Mouse (Mus musculus): ENCODE data around the gene Taar8a. TPM values are rescaled to one million over a fixed set of nuclear protein-coding genes. Genes with fewer than 3 reads are reported as not detected.
"Not testable (repeated sequence)": the region's sequence is repeated elsewhere in the genome, so short reads cannot be mapped to it uniquely, and the experiment has no call there.

Gene Taar8a
- polyA plus RNA-seq (2014; fragmentation: Nextera tagmentation; extraction: Ambion mirVana): not detected in 2 replicates

DNA sequence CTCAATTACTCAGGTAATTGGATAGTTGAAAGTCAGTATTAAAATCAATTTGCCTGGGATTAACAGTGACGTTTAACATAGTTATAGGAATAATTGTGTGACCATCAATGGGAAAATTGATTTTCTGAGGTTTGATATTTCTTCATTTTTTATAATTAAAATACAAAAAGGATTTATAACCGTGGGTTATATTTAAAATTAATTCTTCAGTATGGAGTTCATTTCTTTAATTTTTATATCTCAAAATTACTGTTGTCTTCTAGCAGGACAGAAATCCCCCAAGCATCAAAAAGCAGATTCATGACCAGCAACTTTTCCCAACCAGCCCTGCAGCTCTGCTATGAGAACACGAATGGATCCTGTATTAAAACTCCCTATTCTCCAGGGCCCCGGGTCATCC is at the start of gene Taar8a:
TSS of gene Taar8a (plus strand) at position 301 of the 400 bp plus-strand sequence.
- not testable (repeated sequence) for ATAC-seq (ENCODE audit: low FRiP score)
- WGBS: 84% methylated on average over 2 of the region's 4 CpGs

DNA sequence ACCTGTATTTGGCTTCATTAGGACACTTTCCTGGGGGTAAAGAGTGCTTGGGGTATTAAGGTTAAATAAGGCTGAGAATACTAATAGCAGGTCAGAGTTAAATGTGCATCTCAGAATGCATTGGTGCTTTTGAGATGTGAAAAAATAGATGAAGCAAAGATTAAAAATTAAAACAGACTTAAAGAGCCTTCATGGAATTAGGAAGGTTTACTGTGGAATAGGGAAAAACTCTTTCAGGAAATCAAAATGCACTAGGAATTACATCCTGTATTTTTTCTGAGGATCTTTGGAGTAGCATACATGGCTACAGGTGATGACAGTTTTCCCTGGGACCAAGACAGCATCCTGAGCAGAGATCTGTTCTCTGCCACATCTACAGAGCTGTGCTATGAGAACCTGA is 49.4 kb upstream of the Taar8a start, which contains the start of gene Taar7d:
TSS of gene Taar7d (plus strand) at position 301 of the 400 bp plus-strand sequence.
- no peak within 1 kb of the TSS for H3K4me2 ChIP-seq (replicated peaks)
- H3K9me3 ChIP-seq (ENCODE audit: control insufficient read depth, low read length): no peaks in the 10 kb centered on the region
- no peak within 1 kb of the TSS for H3K4me3 ChIP-seq (replicated peaks; ENCODE audit: low read length)
- H3K27ac ChIP-seq: no peak within 1 kb of the TSS
- H3K36me3 ChIP-seq (replicated peaks; ENCODE audit: control insufficient read depth, insufficient read depth): no peaks in the 10 kb centered on the region
- ATAC-seq (ENCODE audit: low FRiP score) (no peak), DNase-seq (ENCODE audit: low spot score) (no peak)
- no peak within 1 kb of the TSS for H3K9ac ChIP-seq
- H3K27me3 ChIP-seq (ENCODE audit: control insufficient read depth, insufficient read depth, low read length): no peaks in the 10 kb centered on the region
- H3K4me1 ChIP-seq (replicated peaks; ENCODE audit: control insufficient read depth, insufficient read depth, low read length): no peaks in the 10 kb centered on the region

More for the DNA sequence above, at the start of gene Taar8a:
- H3K36me3 ChIP-seq (replicated peaks; ENCODE audit: control insufficient read depth, insufficient read depth); H3K27me3 ChIP-seq (ENCODE audit: control insufficient read depth, insufficient read depth, low read length); H3K4me1 ChIP-seq (replicated peaks; ENCODE audit: control insufficient read depth, insufficient read depth, low read length); H3K9ac ChIP-seq; H3K4me3 ChIP-seq (replicated peaks; ENCODE audit: low read length); H3K27ac ChIP-seq; H3K9me3 ChIP-seq (ENCODE audit: control insufficient read depth, low read length); DNase-seq (ENCODE audit: low spot score); H3K4me2 ChIP-seq (replicated peaks): not testable (repeated sequence)

DNA sequence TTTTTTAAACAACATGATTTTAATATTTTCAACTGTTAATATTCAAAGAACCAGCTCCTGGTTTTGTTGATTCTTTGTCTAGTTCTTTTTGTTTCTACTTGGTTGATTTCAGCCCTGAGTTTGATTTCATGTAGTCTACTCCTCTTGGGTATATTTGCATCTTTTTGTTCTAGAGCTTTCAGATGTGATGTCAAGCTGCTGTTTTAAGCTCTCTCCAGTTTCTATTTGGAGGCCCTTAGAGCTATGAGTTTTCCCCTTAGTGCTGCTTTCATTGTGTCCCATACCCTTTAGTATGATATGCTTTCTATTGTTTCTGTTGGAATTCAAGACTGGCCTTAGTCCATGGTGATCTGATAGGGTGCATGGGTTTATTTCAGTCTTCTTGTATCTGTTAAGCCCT is 45.0 kb upstream of the Taar8a start:
- Histone ChIP-seq H3K9me3 (ENCODE audit: control insufficient read depth, low read length) (no peaks in the 10 kb centered on the region), H3K27me3 (ENCODE audit: control insufficient read depth, insufficient read depth, low read length) (no peaks in the 10 kb centered on the region), H3K36me3 (replicated peaks; ENCODE audit: control insufficient read depth, insufficient read depth) (no peaks in the 10 kb centered on the region), H3K9ac (no peak overlapping the region), H3K4me3 (replicated peaks; ENCODE audit: low read length) (no peak overlapping the region), H3K4me1 (replicated peaks; ENCODE audit: control insufficient read depth, insufficient read depth, low read length) (no peaks in the 10 kb centered on the region), H3K27ac (no peak overlapping the region), H3K4me2 (replicated peaks) (no peak overlapping the region)
- DNase-seq (ENCODE audit: low spot score) (no peak), ATAC-seq (ENCODE audit: low FRiP score) (no peak)

DNA sequence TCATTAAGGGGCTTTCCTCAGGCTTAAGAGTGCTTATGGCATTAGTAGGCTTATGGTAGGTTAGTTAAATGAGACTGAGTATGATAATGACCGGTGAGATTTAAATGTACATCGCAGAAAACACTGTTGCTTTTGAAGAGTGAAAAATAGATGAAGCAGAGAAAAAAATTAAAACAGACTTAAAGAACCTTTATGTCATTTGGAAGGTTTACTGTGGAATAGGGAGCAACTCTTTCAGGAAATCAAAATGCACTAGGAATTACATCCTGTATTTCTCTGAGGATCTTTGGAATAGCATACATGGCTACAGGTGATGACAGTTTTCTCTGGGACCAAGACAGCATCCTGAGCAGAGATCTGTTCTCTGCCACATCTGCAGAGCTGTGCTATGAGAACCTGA is 39.0 kb upstream of the Taar8a start, which contains the start of gene Taar7e:
TSS of gene Taar7e (plus strand) at position 301 of the 400 bp plus-strand sequence.
- H3K27ac ChIP-seq: no peak within 1 kb of the TSS
- no peak for DNase-seq (ENCODE audit: low spot score)
- H3K4me2 ChIP-seq (replicated peaks): no peak within 1 kb of the TSS
- no peaks in the 10 kb centered on the region for H3K36me3 ChIP-seq (replicated peaks; ENCODE audit: control insufficient read depth, insufficient read depth)
- H3K4me1 ChIP-seq (replicated peaks; ENCODE audit: control insufficient read depth, insufficient read depth, low read length): no peaks in the 10 kb centered on the region
- ATAC-seq (ENCODE audit: low FRiP score): no peak
- WGBS: 90% methylated on average over 2 of the region's 2 CpGs
- no peak within 1 kb of the TSS for H3K9ac ChIP-seq
- no peaks in the 10 kb centered on the region for H3K27me3 ChIP-seq (ENCODE audit: control insufficient read depth, insufficient read depth, low read length)
- H3K4me3 ChIP-seq (replicated peaks; ENCODE audit: low read length): no peak within 1 kb of the TSS
- no peaks in the 10 kb centered on the region for H3K9me3 ChIP-seq (ENCODE audit: control insufficient read depth, low read length)

DNA sequence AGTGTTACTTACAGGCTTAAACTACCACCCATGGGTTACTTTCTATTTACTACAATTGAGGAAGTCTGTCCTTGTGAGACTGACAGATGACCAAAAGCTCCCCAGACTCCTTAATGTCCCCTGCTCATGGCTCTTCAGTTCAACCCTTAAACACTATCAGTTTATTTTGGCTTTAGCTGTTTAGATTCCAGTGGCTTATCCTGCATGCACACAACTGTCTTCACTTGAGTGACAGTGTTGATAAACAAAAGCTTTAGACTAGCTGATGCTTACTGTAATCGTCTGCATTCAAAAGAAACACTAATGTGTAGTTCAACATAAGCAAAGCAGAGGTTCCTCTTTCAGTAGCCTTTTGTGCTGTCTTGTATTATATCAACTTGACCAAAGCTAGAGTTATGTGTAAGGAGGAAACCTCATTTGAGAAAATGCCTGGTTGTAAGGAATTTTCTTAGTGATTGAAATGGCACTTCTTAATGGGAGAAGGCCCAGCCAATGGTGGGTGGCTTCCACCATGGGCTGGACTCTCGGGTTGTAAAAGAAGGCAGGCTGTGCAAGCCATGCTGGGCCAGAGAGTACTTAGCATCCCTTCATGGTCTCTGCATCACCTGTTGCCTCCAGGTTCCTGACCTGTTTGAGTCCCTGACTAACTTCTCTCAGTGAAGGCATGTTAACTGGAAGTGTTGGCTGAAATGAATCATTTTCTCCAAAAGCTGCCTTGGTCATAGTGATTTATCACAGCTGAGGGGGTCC is 36.0 kb upstream of the Taar8a start:
- no peak overlapping the region for H3K4me2 ChIP-seq (replicated peaks)
- H3K9ac ChIP-seq: no peak overlapping the region
- H3K4me3 ChIP-seq (replicated peaks; ENCODE audit: low read length): no peak overlapping the region
- 79% methylated on average over 2 of the region's 2 CpGs for WGBS
- H3K27ac ChIP-seq: no peak overlapping the region
- ATAC-seq (ENCODE audit: low FRiP score) (no peak), DNase-seq (ENCODE audit: low spot score) (no peak)
- no peaks in the 10 kb centered on the region for H3K4me1 ChIP-seq (replicated peaks; ENCODE audit: control insufficient read depth, insufficient read depth, low read length)
- no peaks in the 10 kb centered on the region for H3K36me3 ChIP-seq (replicated peaks; ENCODE audit: control insufficient read depth, insufficient read depth)
- no peaks in the 10 kb centered on the region for H3K9me3 ChIP-seq (ENCODE audit: control insufficient read depth, low read length)
- no peaks in the 10 kb centered on the region for H3K27me3 ChIP-seq (ENCODE audit: control insufficient read depth, insufficient read depth, low read length)

DNA sequence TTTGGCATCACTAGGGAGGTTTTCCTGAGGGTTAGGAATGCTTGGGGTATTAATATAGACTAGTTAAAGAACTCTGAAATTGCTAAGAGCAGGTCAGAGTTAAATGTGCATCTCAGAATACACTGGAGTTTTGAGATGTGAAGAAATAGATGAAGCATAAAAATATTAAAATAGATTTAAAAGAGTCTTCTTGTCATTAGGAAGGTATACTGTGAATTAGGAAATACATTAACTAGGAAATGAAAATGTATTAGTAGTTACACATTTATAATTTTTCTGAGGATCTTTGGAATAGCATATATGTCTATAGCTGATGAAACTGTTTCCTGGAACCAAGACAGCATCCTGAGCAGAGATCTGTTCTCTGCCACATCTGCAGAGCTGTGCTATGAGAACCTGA is 27.1 kb upstream of the Taar8a start, which contains the start of gene Taar7f:
TSS of gene Taar7f (plus strand) at position 301 of the 400 bp plus-strand sequence.
- Histone ChIP-seq H3K9ac (no peak within 1 kb of the TSS), H3K27ac (no peak within 1 kb of the TSS), H3K4me3 (replicated peaks; ENCODE audit: low read length) (no peak within 1 kb of the TSS)

DNA sequence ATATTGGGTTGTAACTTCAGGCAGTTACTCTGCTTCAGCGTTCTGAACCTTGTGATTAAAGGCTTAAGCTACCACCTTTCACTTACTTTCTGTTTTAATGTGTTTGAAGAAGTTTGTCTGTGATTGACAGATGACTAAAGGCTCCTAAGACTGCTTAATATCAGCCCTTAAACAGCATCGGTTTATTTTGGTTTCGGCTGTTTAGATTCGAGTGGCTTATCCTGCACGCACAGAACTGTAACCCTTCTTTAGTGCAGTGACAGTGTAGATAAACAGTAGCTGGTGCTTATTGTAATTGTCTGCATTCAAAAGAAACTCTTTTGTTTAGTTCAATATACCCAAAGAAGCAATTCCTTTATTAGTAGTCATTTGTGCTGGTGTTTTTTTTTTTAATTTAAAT is 24.3 kb upstream of the Taar8a start:
- Histone ChIP-seq H3K36me3 (replicated peaks; ENCODE audit: control insufficient read depth, insufficient read depth) (no peaks in the 10 kb centered on the region), H3K4me2 (replicated peaks) (no peak overlapping the region), H3K4me1 (replicated peaks; ENCODE audit: control insufficient read depth, insufficient read depth, low read length) (no peaks in the 10 kb centered on the region), H3K4me3 (replicated peaks; ENCODE audit: low read length) (no peak overlapping the region), H3K9me3 (ENCODE audit: control insufficient read depth, low read length) (no peaks in the 10 kb centered on the region), H3K9ac (no peak overlapping the region), H3K27ac (no peak overlapping the region), H3K27me3 (ENCODE audit: control insufficient read depth, insufficient read depth, low read length) (no peaks in the 10 kb centered on the region)
- 87% methylated on average over 5 of the region's 5 CpGs for WGBS
- ATAC-seq (ENCODE audit: low FRiP score) (no peak), DNase-seq (ENCODE audit: low spot score) (no peak)

More for the DNA sequence above, 27.1 kb upstream of the Taar8a start, which contains the start of gene Taar7f:
- no peak within 1 kb of the TSS for H3K4me2 ChIP-seq (replicated peaks)
- H3K4me1 ChIP-seq (replicated peaks; ENCODE audit: control insufficient read depth, insufficient read depth, low read length): no peaks in the 10 kb centered on the region
- DNase-seq (ENCODE audit: low spot score) (no peak), ATAC-seq (ENCODE audit: low FRiP score) (no peak)
- H3K27me3 ChIP-seq (ENCODE audit: control insufficient read depth, insufficient read depth, low read length): no peaks in the 10 kb centered on the region
- no peaks in the 10 kb centered on the region for H3K36me3 ChIP-seq (replicated peaks; ENCODE audit: control insufficient read depth, insufficient read depth)
- H3K9me3 ChIP-seq (ENCODE audit: control insufficient read depth, low read length): no peaks in the 10 kb centered on the region

DNA sequence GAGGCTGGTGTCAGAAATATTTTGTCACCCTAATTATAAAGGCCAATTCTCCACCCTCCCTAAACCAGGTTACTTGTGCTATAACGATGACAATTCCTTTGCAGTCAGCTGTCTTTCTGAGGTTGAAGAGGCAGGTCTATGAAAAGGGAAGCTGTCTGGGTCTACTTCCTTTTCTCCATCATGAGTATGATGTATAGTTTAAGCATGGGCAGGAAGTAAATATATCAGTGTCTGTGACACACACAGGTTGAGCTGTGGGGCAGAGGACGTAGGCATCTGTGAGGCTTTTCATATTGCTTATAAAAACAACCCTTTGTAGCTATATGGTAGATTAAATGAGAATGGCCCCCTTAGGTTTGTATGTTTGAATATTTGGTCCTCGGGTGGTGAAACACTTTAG is 17.3 kb upstream of the Taar8a start:
- 95% methylated on average over 3 of the region's 3 CpGs for WGBS
- DNase-seq (ENCODE audit: low spot score): no peak
- Histone ChIP-seq H3K4me3 (replicated peaks; ENCODE audit: low read length) (no peak overlapping the region), H3K27ac (no peak overlapping the region), H3K4me1 (replicated peaks; ENCODE audit: control insufficient read depth, insufficient read depth, low read length) (no peaks in the 10 kb centered on the region), H3K27me3 (ENCODE audit: control insufficient read depth, insufficient read depth, low read length) (no peaks in the 10 kb centered on the region), H3K36me3 (replicated peaks; ENCODE audit: control insufficient read depth, insufficient read depth) (no peaks in the 10 kb centered on the region), H3K9me3 (ENCODE audit: control insufficient read depth, low read length) (no peaks in the 10 kb centered on the region), H3K9ac (no peak overlapping the region), H3K4me2 (replicated peaks) (no peak overlapping the region)
- no peak for ATAC-seq (ENCODE audit: low FRiP score)

DNA sequence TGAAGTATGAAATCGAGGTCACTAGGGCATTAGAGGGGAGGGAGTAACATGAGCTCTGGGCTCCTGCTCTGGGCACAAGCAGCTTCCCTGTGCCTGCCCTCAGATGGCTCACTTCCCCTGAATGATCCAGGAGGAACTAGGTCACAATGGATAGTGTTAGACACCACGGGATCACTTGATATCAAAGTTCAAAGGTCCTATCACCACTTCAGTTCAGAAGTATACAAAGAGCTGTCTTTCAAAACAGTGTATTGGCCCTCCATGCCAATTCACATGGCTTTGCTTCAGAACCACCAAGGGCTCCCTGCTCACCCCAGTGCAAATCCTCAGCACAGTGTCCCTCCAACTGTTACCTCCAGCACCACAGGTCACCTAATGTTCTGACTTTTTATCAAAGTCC is 1.5 kb upstream of the Taar8a start:
- 57% methylated on average over 2 of the region's 2 CpGs for WGBS
- not testable (repeated sequence) for H3K9ac ChIP-seq; H3K27me3 ChIP-seq (ENCODE audit: control insufficient read depth, insufficient read depth, low read length); H3K4me3 ChIP-seq (replicated peaks; ENCODE audit: low read length); H3K4me2 ChIP-seq (replicated peaks); H3K27ac ChIP-seq; DNase-seq (ENCODE audit: low spot score); H3K4me1 ChIP-seq (replicated peaks; ENCODE audit: control insufficient read depth, insufficient read depth, low read length); ATAC-seq (ENCODE audit: low FRiP score); H3K9me3 ChIP-seq (ENCODE audit: control insufficient read depth, low read length); H3K36me3 ChIP-seq (replicated peaks; ENCODE audit: control insufficient read depth, insufficient read depth)
